Mouse (Mus musculus): ENCODE measurements around the gene Olfr600. TPM values are rescaled to one million over a fixed set of nuclear protein-coding genes. Genes with fewer than 3 reads are reported as not detected.
"Not testable (repeated sequence)": the region's sequence is repeated elsewhere in the genome, so short reads cannot be mapped to it uniquely, and the experiment has no call there.

Olfr600 gene
- not detected for total RNA-seq (2021)
- not detected in 2 replicates for polyA plus RNA-seq (2012; rRNA removed)
- long read RNA-seq: 0 reads

DNA sequence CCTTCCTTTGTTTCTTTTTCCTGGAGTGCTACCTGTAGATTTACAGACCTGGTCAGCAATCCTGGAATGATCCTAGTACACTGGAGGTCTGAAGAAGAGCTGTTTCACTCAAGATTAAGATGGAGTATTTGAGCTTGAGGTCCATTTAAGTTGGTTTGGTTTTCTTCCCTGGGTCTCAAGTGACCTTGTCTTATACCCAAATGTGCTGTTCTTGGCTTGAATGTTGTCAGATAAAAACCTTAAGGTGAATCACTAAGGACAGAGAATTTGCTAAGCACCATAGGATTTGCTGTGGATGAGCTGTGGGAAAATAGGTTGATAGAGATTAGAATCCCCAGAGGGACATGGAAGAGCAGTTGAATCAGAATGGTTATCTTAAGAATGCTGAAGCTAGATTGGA, at the start of gene Olfr600:
Gene Olfr600 (minus strand): TSS at position 101 of the 400 bp plus-strand sequence.
- DNase-seq: no peak

DNA sequence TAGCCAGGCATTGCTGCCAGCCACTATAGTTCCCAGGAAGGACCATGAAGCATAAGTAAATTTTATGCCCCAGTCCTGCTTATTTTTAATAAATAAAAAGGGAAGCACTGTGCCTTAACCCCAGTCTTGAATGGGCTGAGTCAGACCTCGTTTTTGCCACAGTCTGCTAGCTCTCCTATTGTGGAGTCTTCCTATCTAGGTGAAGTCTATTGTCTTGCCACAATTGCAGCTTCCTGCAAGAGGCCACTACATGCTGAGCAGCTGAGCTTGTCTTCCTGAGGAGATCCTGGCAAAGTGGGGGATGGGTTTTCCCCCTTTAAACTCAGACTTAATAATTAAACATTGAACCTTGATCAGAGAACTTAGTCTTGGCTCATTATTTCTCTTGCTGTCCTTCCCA, 49.5 kb upstream of the Olfr600 start:
- DNase-seq: no peak

- DNase-seq: no peak
Measured at GRCm38 (mm10) chr7:103397758-103398157, 48.3 kb upstream of the Olfr600 start.

DNA sequence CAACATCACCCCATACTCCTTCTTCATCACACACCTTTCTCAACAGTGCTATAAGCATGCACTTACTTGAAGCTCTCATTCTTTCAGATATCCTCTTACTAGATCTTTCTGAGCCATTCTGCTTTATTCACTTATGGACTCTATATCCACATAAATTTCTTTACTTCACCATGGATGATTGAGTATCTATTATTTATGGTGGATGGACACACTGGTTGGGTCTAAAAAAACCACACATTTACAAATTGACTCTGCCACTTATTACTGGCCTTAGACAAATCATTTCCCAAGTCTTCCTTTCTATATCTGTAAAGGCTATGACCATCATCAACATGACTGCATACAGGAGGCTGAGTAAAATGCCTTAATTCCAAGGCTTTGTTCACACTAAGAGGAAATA, 36.6 kb upstream of the Olfr600 start, which contains the start of gene Olfr603:
Gene Olfr603 (minus strand): TSS at position 101 of the 400 bp plus-strand sequence.
- DNase-seq: no peak

- DNase-seq: no peak
Measured at GRCm38 (mm10) chr7:103362555-103362954, 13.1 kb upstream of the Olfr600 start, which contains the start of gene Olfr601. Gene Olfr601, minus strand, starts transcription at chr7:103362655.

GRCm38 (mm10) chr7:103335617-103336016, 13.9 kb downstream of the Olfr600 start, which contains the start of gene Olfr599:
Gene Olfr599, plus strand, starts transcription at chr7:103335917.
- no peak for DNase-seq

- no peak for DNase-seq
Measured at GRCm38 (mm10) chr7:103323268-103323667, 26.2 kb downstream of the Olfr600 start, which contains the start of gene Olfr598. Gene Olfr598, plus strand, starts transcription at chr7:103323568.

DNA sequence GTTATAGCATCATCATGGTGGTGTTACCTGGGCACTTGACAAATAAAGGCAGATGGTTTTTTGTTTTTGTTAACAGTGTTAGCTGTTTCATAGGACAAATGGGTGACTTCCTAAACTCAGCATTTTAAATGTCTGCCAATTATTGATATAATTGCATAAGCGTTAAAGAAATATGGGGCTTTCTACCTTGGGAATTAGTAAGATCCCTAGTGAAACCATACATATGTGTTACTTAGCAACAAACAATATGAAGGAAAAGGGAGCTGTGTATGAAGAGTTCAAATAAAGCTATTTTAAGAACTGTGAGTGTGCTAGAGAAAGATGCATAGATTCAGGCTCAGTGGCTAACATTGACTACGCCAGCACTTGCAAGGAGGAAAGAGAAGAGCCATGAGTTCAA, 33.5 kb downstream of the Olfr600 start, which contains the start of gene Olfr597:
Gene Olfr597 (plus strand): TSS at position 301 of the 400 bp plus-strand sequence.
- DNase-seq: not testable (repeated sequence)

GRCm38 (mm10) chr7:103305348-103305747, 44.1 kb downstream of the Olfr600 start, which contains the start of gene Olfr596:
Gene Olfr596, plus strand, starts transcription at chr7:103305648.
- DNase-seq: not testable (repeated sequence)

Other genes starting within 250 kb of the Olfr600 start
- gene Olfr586, start 224.0 kb downstream of the Olfr600 start, total RNA-seq (2021): not detected
- not detected in 2 replicates for gene Olfr586, start 224.0 kb downstream of the Olfr600 start, polyA plus RNA-seq (2012; rRNA removed)
- not detected for gene Olfr588-ps1, start 208.8 kb downstream of the Olfr600 start, total RNA-seq (2021)
- not detected in 2 replicates for gene Olfr588-ps1, start 208.8 kb downstream of the Olfr600 start, polyA plus RNA-seq (2012; rRNA removed)
- gene Olfr589, start 193.3 kb downstream of the Olfr600 start, total RNA-seq (2021): not detected
- not detected in 2 replicates for gene Olfr589, start 193.3 kb downstream of the Olfr600 start, polyA plus RNA-seq (2012; rRNA removed)
- not detected for gene Olfr591, start 171.3 kb downstream of the Olfr600 start, total RNA-seq (2021)
- not detected in 2 replicates for gene Olfr591, start 171.3 kb downstream of the Olfr600 start, polyA plus RNA-seq (2012; rRNA removed)
- not detected for gene Olfr592, start 164.9 kb downstream of the Olfr600 start, total RNA-seq (2021)
- not detected in 2 replicates for gene Olfr592, start 164.9 kb downstream of the Olfr600 start, polyA plus RNA-seq (2012; rRNA removed)
- not detected for gene Olfr593, start 137.8 kb downstream of the Olfr600 start, total RNA-seq (2021)
- gene Olfr593, start 137.8 kb downstream of the Olfr600 start, polyA plus RNA-seq (2012; rRNA removed): not detected in 2 replicates
- not detected for gene Olfr594, start 132.7 kb downstream of the Olfr600 start, total RNA-seq (2021)
- gene Olfr594, start 132.7 kb downstream of the Olfr600 start, polyA plus RNA-seq (2012; rRNA removed): not detected in 2 replicates
- gene Usp17ld, start 97.2 kb downstream of the Olfr600 start, total RNA-seq (2021): not detected
- not detected in 2 replicates for gene Usp17ld, start 97.2 kb downstream of the Olfr600 start, polyA plus RNA-seq (2012; rRNA removed)
- gene Olfr596, start 44.0 kb downstream of the Olfr600 start, total RNA-seq (2021): not detected
- gene Olfr596, start 44.0 kb downstream of the Olfr600 start, polyA plus RNA-seq (2012; rRNA removed): not detected in 2 replicates
- not detected for gene Olfr597, start 33.4 kb downstream of the Olfr600 start, total RNA-seq (2021)
- gene Olfr597, start 33.4 kb downstream of the Olfr600 start, polyA plus RNA-seq (2012; rRNA removed): not detected in 2 replicates
- gene Olfr598, start 26.1 kb downstream of the Olfr600 start, total RNA-seq (2021): not detected
- gene Olfr598, start 26.1 kb downstream of the Olfr600 start, polyA plus RNA-seq (2012; rRNA removed): not detected in 2 replicates
- gene Olfr599, start 13.8 kb downstream of the Olfr600 start, total RNA-seq (2021): not detected
- not detected in 2 replicates for gene Olfr599, start 13.8 kb downstream of the Olfr600 start, polyA plus RNA-seq (2012; rRNA removed)
- gene Olfr601, start 13.0 kb upstream of the Olfr600 start, total RNA-seq (2021): not detected
- gene Olfr601, start 13.0 kb upstream of the Olfr600 start, polyA plus RNA-seq (2012; rRNA removed): not detected in 2 replicates
- gene Olfr603, start 36.5 kb upstream of the Olfr600 start, total RNA-seq (2021): not detected
- not detected in 2 replicates for gene Olfr603, start 36.5 kb upstream of the Olfr600 start, polyA plus RNA-seq (2012; rRNA removed)
- not detected for gene Usp17lc, start 65.4 kb upstream of the Olfr600 start, total RNA-seq (2021)
- gene Usp17lc, start 65.4 kb upstream of the Olfr600 start, polyA plus RNA-seq (2012; rRNA removed): not detected in 2 replicates
- gene Olfr605, start 95.8 kb upstream of the Olfr600 start, total RNA-seq (2021): not detected
- gene Olfr605, start 95.8 kb upstream of the Olfr600 start, polyA plus RNA-seq (2012; rRNA removed): not detected in 2 replicates
- not detected for gene Olfr606, start 99.4 kb upstream of the Olfr600 start, total RNA-seq (2021)
- gene Olfr606, start 99.4 kb upstream of the Olfr600 start, polyA plus RNA-seq (2012; rRNA removed): not detected in 2 replicates
- gene Olfr607, start 114.5 kb upstream of the Olfr600 start, total RNA-seq (2021): not detected
- gene Olfr607, start 114.5 kb upstream of the Olfr600 start, polyA plus RNA-seq (2012; rRNA removed): not detected in 2 replicates
- not detected for gene Olfr608, start 120.2 kb upstream of the Olfr600 start, total RNA-seq (2021)
- not detected in 2 replicates for gene Olfr608, start 120.2 kb upstream of the Olfr600 start, polyA plus RNA-seq (2012; rRNA removed)
- not detected for gene Olfr609, start 148.4 kb upstream of the Olfr600 start, total RNA-seq (2021)
- gene Olfr609, start 148.4 kb upstream of the Olfr600 start, polyA plus RNA-seq (2012; rRNA removed): not detected in 2 replicates
- not detected for gene Olfr610, start 162.5 kb upstream of the Olfr600 start, total RNA-seq (2021)
- gene Olfr610, start 162.5 kb upstream of the Olfr600 start, polyA plus RNA-seq (2012; rRNA removed): not detected in 2 replicates
- gene Olfr611, start 171.2 kb upstream of the Olfr600 start, total RNA-seq (2021): not detected
- not detected in 2 replicates for gene Olfr611, start 171.2 kb upstream of the Olfr600 start, polyA plus RNA-seq (2012; rRNA removed)
- not detected for gene Olfr612, start 193.0 kb upstream of the Olfr600 start, total RNA-seq (2021)
- gene Olfr612, start 193.0 kb upstream of the Olfr600 start, polyA plus RNA-seq (2012; rRNA removed): not detected in 2 replicates
- not detected for gene Olfr613, start 198.4 kb upstream of the Olfr600 start, total RNA-seq (2021)
- not detected in 2 replicates for gene Olfr613, start 198.4 kb upstream of the Olfr600 start, polyA plus RNA-seq (2012; rRNA removed)
- not detected for gene Olfr615, start 206.4 kb upstream of the Olfr600 start, total RNA-seq (2021)
- gene Olfr615, start 206.4 kb upstream of the Olfr600 start, polyA plus RNA-seq (2012; rRNA removed): not detected in 2 replicates
- not detected for gene Olfr616, start 219.5 kb upstream of the Olfr600 start, total RNA-seq (2021)
- gene Olfr616, start 219.5 kb upstream of the Olfr600 start, polyA plus RNA-seq (2012; rRNA removed): not detected in 2 replicates
- gene Olfr617, start 223.4 kb upstream of the Olfr600 start, total RNA-seq (2021): not detected
- gene Olfr617, start 223.4 kb upstream of the Olfr600 start, polyA plus RNA-seq (2012; rRNA removed): not detected in 2 replicates
- gene Olfr618, start 240.4 kb upstream of the Olfr600 start, total RNA-seq (2021): not detected
- not detected in 2 replicates for gene Olfr618, start 240.4 kb upstream of the Olfr600 start, polyA plus RNA-seq (2012; rRNA removed)